Mouse (Mus musculus): Measurements from ENCODE around the gene Mib2. TPM values are rescaled to one million over a fixed set of nuclear protein-coding genes. Genes with fewer than 3 reads are reported as not detected.

Gene Mib2
- total and polyA plus RNA-seq, 3 experiments, result 19.0 to 66.5 (median 23.6) TPM

- no peak for TF ChIP-seq ZC3H11A (IDR thresholded peaks at IDR 0.05; ENCODE audit: low read depth, low read length)
- peak; percentile 95 for TF ChIP-seq CHD1 (IDR thresholded peaks at IDR 0.05; ENCODE audit: low read depth, low read length)
- TF ChIP-seq KAT2A (IDR thresholded peaks at IDR 0.05; ENCODE audit: insufficient replicate concordance, low read length), result no peak
Observed at GRCm38 (mm10) chr4:155696261-155697255, 27.6 kb upstream of the Mib2 start (continued).

GRCm38 (mm10) chr4:155695531-155696062 is 26.6 kb upstream of the Mib2 start:
- peaks cover 3% of the 10 kb centered on the region for H3K9me3 ChIP-seq (replicated peaks; ENCODE audit: low read length)
- no peaks in the 10 kb centered on the region for H3K79me2 ChIP-seq (replicated peaks; ENCODE audit: control insufficient read depth, extremely low read depth, insufficient read depth, poor library complexity, severe bottlenecking)
- no peak for DNase-seq (ENCODE audit: extremely low read depth)
- H3K27me3 ChIP-seq (replicated peaks), result peaks cover 26% of the 10 kb centered on the region
- in situ Hi-C loops (cut with MboI; ENCODE audit: low pct_ligation_motif_present, low pct_unique_long_range_greater_than_20kb, low sequenced_read_pairs) (loop anchor here (10.0 kb wide), 1 partner anchor 211 kb away; no protein-coding TSS in a partner anchor), dilution Hi-C loops (cut with MboI; ENCODE audit: extremely low pct_ligation_motif_present, extremely low pct_unique_long_range_greater_than_20kb, low sequenced_read_pairs) (no loop called here)
- peak overlapping the region; percentile 53; the same call in 1 of the 2 replicates for H3K9ac ChIP-seq (ENCODE audit: insufficient read depth, low read depth)
- TF ChIP-seq MAX (IDR thresholded peaks at IDR 0.05; ENCODE audit: low read length), result no peak
- TF ChIP-seq BHLHE40 (IDR thresholded peaks at IDR 0.05; ENCODE audit: low read depth, low read length), result no peak
- TF ChIP-seq RAD21 (IDR thresholded peaks at IDR 0.05; ENCODE audit: low read depth, low read length), result no peak
- no peak for TF ChIP-seq MAFK (IDR thresholded peaks at IDR 0.05; ENCODE audit: insufficient replicate concordance, low read length)
- no peak for TF ChIP-seq CHD1 (IDR thresholded peaks at IDR 0.05; ENCODE audit: low read depth, low read length)
- TF ChIP-seq NRF1 (IDR thresholded peaks at IDR 0.05; ENCODE audit: low read depth, low read length), result no peak
- no peak for TF ChIP-seq JUND (conservative IDR thresholded peaks at IDR 0.05; ENCODE audit: low read depth, low read length)
- no peak for TF ChIP-seq CHD2 (IDR thresholded peaks at IDR 0.05; ENCODE audit: low read length)
- TF ChIP-seq ZNF384 (IDR thresholded peaks at IDR 0.05; ENCODE audit: low read depth, low read length), result no peak
- no peak for TF ChIP-seq USF2 (conservative IDR thresholded peaks at IDR 0.05; ENCODE audit: low read depth, low read length)
- TF ChIP-seq TCF12 (IDR thresholded peaks at IDR 0.05; ENCODE audit: low read depth, low read length), result no peak
- no peak for TF ChIP-seq SMC3 (IDR thresholded peaks at IDR 0.05; ENCODE audit: low read depth, low read length)
- peaks cover 24 to 44% of the 10 kb centered on the region in 2 experiments for H3K4me1 ChIP-seq (ENCODE audit: control insufficient read depth in 1 of 2, insufficient read depth in 2 of 2)
- H3K36me3 ChIP-seq (replicated peaks in 1 of 2; ENCODE audit: control insufficient read depth in 1 of 2, insufficient read depth in 1 of 2, low read length in 1 of 2), result no peaks in the 10 kb centered on the region
- H3K4me3 ChIP-seq (replicated peaks in 1 of 3; ENCODE audit: low read depth in 2 of 3, low read length in 2 of 3, poor library complexity in 1 of 3), result peak overlapping the region in 2 of 3 experiments; percentile 55 to 69
- peak overlapping the region; percentile 79 for H3K4me2 ChIP-seq (ENCODE audit: insufficient read depth, low read depth, poor library complexity, severe bottlenecking)
- no peak overlapping the region for H3K27ac ChIP-seq (ENCODE audit: insufficient read depth, low read depth)

Data from CH12.LX (cell line).